Mouse (Mus musculus) layer of hippocampus, adult 18-20 months (tissue): Measurements from ENCODE around the gene Filip1. TPM values are rescaled to one million over a fixed set of nuclear protein-coding genes. Genes with fewer than 3 reads are reported as not detected.
A peak's percentile ranks its signal among the peaks of the same experiment; 100 is the strongest.

Experiments
- DNase-seq, 2 experiments: peaks; one replicate each; pipeline ENCODE4 v3.0.0; 2022; ENCODE audit warnings: low spot score in 2 of 2
- total RNA-seq, 2 experiments: library from RNA; stranded (reverse); gene quantifications; 2 replicates each; pipeline ENCODE4 v1.2.3; 2021

The Filip1 gene
- total RNA-seq, 2 experiments from 2014 or later: 10.6 to 13.1 TPM

DNA sequence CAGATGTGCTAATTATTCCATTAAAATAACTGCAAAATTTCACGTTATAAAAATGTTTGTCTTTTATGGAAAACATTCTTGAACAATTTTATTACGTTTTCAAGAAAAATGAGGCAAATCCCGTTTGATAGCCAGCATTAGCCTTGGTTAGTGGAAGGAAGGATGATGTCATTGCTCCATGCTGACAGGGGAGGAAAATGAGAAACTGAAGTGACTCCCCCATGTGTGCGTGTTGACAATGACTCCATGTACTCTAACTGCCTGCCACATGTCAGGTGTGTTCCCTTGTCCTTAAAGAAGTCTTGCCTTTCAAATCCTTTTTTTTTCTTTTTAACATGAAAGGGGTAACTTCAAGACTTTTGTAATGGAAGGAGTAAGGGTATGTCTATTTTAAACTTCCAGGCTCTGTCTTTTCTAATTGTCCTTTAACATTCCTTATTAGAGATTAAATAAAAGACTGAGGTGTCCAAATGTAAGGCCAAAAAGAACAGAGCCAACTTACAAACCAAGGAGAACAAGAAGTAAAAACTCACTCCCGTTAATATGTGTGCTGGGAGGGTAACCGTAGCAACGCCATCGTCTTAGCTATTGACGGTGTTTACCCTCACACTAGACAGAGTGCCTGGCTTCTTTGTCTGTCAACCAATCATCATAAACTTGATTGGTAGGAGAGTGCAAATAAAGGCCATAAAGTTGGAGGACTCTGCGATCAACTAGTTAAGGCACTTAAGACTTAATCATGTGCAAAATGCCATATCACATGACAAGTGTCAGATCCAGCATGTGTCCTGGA is 94.1 kb downstream of the Filip1 start:
- DNase-seq: no peak

DNA sequence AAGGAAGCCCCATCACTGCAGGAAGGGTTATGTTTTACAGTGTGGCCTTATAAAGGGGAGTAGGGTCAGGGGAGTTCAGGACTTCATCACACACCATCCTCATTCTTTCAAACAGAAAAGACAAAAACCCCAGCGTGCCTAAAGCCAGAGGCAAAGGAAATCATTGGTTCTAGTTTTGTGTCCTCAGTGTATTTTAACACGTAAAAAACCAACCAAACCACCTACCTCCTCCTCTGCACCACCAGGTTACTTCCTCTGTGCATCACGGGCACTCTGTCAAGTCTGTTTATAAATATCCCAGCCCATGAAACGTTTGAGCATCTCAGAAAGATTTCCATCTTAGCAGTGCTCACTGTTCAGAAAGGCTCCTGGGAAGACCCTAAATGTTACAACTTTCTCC is 98.4 kb downstream of the Filip1 start:
- no peak for DNase-seq

DNA sequence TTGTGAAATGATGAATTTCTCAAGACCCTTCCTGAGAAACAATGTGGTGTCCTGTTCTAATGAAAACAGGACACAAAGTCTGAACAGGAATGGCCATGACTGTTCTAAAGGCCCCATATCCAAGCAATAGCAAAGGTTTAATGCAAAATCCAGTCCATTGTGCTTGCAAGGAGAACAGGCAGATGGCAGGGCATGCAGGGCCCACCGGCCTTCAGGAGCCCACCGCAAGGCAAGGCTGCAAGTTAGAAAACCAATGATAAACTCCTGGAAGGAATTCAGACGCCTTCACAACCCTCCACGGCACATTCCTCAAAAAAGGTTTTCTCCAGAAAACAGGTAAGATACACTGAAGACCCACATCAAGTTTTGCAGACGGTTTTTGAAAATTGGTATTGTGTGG is 99.7 kb downstream of the Filip1 start:
- no peak for DNase-seq

DNA sequence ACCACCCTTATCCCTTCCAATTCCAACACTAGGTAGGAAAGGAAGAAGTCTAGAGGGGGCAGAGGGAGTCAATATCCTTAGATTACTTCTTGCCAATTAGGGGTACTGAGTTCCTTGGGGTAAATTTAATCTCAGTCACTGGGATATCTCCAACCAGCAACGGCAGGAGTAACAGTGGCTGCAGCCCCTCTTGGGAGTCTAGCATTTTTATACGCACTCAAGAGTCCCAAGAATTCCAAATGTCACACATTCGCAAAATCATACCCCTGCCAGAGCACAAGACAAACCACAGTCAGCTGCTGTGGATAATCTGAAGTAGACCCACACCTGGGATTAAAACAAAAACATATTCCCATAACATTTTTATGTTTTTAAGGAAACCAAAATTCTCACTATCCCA is 102.5 kb downstream of the Filip1 start:
- no peak for DNase-seq

DNA sequence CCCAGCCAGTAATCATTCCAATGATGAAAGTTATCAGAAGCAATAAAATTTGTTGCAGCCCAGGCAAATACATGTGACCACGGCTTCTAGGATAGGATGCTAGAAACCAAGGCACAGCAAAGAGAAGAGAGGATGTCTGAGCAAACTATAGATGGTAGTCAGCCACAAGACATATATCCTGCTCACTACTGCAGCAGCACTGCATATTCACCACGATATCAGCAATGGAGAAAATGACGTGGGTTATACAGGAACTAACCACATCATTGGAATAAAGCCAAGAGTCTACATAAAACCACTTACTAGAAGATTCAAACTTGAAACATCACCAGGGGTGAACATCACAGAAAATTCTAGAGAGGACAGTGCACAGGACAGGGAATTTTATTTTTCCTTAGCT is 113.8 kb downstream of the Filip1 start:
- no peak for DNase-seq

DNA sequence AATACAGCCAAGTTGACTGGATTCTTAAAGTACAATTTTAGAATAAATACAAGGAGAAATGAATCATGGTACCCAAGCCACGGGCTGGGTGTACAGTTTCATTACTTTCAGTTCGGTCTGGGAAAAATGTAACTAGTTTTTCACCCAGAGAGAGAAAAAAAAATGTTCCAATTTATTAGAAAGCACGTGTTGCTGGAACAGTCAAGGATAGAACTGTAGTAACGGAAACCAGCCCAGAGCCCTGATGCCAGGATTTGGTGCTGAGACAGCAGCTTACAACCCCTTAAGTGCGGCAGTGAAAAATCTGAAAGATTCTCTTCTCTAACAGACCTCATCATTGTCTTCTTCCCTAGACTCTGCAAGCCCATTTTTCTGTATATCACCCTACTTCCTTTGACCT is 118.0 kb downstream of the Filip1 start:
- no peak for DNase-seq

DNA sequence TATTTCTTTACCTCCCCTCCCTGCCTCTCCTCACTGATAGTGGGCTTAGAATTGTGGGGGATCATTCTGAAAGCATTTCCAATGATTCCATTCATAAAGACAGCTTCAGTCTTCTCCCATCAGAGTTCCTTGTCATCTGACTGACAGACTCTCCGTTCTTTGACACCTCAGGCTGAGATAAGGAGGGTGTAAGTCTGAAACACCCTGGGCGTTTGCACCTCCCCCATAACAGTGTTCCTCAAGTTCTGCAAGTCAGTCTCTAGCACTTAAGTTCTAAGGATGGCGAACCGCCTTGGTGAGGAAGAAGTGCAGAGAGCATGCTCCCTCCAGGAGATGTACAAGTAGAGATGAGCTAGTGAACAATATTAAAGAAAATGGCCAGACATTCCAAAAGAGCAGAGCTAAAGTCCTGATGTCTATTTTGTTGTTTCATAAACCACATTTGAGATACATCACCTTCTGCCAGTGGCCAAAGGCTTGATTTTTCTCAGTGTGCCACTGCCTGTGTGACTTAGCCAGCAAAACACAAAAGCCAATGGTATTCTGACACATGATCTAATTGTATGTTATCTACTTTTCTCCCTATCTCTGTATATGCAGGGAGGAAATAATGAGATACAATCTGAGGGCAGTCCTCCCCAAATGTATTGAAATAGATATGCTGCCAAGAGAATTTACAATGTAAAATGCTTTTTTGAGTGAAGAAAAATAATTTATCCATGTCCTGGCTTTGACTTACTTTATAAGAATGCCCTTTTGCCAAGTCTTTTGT is 118.6 kb downstream of the Filip1 start:
- no peak for DNase-seq

DNA sequence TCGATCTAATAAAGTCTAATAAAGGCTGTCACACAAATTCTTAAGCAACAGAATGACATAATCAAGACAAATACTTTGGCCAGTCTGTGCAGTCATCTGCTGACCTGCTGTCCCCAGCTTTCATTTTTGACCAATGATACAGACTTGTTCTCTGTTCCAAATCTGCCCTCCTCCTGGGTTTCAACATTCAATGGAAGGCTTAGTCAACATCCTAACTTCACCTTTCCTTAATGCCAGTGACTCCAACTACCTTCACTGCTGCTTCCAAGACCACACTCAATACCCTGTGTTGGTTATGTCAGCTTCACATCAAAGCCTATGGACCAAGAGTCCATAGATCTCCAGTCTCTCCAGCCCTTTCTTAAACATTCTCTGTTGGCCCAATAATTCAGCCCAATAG is 120.5 kb downstream of the Filip1 start:
- DNase-seq: no peak

DNA sequence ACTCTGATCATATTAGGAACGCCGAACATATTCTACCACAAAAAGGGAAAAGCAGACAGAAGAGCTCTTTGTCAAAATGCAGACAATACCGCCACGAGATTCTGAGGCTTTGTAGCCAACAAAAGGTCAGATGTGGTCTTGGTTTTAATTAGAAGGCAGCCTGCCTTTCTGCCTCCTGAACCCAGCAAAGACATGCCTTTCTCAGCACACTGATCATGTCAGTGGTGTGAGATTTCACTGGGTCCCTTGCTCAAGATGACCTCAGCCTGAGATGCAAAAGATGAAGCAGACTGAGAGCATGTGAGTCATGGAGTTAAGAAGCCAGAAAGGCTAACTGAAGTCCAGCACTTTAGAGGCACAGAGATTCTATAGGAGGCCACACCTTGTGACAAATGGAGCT is 122.2 kb downstream of the Filip1 start:
- no peak for DNase-seq

DNA sequence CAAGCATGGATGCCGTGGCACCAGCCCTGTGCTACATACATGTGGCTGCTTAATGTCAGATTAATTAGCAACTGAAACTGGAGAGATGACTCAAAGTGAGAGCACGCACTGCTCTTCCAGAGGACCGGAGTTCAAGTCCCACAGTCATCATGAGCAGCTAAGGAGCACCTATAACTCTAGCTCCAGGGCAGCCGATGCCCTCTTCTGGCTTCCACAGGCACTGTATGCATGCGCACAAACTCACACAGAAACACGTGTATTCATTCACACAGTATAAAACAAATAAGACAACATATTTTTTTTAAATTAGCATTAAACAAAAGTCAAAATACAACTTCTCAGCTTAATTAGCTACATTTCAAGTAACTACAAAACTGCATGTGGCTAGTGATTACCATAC is 123.5 kb downstream of the Filip1 start:
- no peak for DNase-seq

DNA sequence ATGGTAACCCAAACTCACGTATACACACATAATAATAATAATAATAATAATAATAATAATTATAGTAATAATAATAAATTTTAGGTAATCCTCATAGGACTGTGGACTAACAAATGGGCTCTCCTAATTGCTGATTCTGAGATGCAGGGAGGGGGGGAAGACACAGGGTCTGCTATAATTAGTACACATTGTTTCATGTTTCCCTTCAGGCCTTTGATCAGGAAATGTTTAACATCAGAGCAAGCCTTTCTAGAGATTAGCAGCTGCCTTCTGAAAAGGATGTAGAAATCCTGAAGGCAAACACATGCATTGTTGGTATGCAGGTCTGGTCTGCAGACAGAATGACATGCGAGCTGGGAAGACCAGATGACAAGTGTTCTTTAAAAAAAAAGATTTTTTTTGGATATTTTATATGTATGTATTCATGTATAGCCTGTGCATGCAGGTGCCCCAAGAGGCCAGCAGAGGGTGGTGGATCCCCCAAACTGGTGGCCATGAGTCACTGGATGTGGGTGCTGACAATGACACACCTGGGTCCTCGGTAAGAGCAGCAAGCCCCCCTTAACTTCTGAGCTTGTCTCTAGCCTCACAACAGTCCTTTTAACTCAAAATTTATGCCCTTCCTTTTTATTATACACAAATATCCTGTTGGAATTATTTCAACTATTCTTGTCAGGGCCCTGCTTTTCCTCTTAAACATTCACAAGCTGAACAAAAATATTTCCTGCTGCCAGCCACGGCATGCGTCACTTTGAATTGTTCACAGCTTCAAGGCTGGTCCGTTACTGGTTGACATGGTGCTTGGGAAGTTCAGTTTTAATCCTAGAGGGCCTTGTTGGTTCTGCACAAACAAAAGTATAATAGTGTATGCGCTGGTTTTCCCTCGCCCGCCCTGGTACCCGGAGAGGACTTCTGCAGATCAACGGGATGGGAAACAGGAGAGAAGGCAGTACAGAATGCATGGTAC is 127.1 kb downstream of the Filip1 start:
- DNase-seq: no peak

DNA sequence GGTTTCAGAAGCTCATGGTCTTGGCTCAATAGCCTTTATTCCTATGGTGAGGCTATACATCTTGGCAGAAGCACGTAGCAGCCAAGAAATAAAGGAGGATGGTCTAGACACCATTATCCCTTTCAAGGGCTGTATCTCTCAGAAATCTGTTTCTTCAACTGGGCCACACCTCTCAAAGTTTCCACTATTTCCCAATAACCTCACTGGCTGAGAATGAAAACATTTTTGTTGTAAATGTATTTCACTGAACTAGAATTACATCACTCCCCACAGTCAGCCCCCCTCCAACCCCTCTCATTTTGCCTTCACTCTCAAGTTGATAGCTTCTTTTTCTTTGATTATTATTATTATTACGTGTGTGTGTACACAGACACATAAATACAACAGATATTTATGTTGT is 129.5 kb downstream of the Filip1 start:
- no peak for DNase-seq

DNA sequence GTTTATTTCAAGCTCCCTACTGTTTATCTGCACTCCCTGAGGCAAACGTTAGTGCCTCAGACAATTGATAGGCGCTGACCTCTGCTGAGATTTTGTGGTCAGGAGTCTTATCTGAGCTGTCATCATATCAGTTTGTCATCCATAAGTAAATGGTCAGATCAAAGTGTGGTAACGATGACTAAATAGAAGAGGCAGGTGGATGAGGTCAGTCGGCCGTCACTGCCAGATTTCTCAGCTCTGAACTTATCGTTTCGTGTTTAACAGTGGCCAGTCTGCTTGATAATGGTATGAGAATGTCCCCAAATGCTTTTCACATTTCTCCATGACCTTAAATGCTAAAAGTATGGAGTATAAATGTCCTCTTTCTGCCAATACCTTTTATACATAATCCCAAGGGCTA is 132.6 kb downstream of the Filip1 start:
- no peak for DNase-seq

DNA sequence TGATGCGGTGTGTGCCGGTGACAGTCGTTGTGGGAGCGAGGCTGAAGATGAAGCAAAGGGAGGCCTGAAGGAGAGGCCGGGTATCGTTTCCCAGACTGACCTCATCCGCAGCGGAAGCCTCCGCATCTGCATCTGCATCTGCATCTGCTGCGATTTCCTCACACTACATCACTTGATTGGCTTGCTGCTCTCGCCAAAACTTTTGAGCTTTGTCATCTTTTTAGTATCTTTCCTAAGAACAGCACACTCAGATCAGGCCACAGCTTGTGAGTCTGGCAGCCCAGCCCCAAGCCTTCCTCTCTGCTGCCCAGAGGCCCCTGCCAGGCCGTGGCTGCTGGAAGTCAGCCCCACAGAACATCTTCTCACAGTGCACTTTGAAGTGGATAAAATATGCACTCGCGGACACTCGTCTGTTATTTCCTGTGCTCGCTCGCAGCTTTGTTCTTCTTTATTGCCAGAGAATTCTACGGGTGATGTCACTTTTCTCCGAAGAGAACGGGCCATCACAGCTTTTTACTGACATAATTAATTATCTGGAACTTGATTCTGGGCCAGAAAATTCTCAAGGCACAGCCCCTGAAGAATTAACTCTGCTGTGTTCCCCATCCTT is 137.0 kb downstream of the Filip1 start:
- peak in 1 of 2 experiments; percentile 19 for DNase-seq

DNA sequence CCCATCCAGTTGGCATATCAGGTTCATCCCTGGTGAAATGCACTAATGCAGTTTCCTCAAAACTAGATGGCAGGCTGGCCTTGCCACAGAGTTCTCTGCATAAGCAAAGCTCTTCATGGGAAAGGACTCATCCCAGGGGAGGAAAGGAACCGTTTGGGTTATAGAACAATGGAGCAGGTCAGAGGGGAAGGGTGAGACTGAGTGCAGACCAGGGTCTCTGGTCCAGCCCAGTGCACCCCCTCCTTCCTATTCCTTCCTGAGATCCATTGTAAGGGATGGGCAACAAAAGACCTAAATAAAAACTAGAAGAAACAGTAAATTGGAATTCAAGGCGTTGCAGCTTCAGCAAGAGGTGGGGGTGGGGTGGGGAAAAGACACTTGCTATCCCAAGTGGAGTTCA is 140.1 kb downstream of the Filip1 start:
- no peak for DNase-seq

DNA sequence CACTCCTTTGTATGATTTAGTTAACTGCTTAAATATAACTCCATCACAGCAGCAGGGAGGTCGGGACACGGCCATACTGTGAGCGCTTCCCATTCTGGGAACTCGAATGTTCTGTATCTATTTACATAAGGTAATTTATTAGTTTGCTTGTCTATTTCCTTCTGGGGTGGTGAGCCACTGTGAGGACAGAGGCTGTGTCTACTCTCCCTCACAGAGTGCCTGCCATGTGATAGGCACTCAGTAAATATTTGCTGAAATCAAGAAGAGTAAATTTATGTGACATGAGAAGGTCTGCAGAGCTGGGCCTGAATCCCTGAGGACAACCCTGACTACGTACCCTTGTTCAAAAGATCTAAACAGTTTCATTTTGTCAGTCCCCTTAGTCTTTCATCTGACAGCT is 143.1 kb downstream of the Filip1 start:
- no peak for DNase-seq

DNA sequence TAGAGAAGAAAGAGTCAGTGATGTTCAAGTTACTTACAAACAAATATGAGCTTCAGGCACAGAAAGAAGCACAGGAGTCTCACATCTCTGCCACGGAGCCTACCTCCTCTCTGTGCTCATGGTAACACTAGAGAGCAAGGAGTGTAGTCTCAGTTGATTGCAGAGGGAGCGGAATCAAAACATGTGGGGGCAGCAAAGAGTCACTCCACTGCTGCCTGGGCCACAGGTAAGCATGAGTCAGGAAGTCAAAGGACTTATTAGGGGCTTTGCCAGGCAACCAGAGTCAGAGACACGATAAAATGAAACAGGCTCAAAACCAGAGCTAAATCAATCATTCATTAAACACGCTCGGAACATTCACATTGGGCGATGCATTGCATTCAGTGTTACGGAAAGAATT is 146.7 kb downstream of the Filip1 start:
- no peak for DNase-seq

DNA sequence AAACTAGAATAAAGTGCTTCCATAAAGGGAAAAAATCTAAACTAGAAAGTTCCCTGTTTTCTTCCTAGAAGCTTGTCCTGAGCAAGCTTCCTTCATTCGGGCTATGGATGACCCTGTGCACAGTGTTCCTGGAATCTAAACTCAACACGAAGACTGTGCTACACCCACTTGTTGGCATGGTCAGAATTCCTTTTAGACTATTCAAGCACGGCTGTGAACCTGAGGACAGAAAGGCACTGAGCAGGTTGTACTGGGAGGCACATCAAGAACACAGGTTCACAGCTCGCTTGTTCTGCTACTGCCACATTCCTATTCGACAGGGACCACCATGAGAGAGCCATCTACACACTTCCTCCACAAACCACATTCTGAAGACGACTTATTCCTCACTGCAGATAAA is 150.1 kb downstream of the Filip1 start:
- no peak for DNase-seq

DNA sequence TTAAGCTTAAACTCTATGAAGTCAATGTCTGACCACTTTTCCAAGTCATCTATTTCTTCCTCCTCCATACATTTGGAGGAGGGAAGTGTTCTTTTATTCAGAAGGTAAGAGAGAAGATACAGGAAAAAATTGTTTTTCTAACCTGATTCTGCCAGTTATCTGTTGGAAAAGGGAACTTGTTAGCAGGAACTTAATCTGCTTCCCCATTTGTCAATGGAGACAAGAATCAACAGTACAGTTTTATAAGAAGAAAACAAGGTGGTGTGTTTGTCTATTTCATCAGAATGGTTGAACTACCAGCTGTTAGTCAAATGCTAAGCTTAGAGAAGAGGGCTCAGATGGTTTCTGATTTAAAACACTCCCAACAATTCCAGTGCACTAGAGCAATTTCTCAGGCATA is 165.6 kb downstream of the Filip1 start:
- no peak for DNase-seq

DNA sequence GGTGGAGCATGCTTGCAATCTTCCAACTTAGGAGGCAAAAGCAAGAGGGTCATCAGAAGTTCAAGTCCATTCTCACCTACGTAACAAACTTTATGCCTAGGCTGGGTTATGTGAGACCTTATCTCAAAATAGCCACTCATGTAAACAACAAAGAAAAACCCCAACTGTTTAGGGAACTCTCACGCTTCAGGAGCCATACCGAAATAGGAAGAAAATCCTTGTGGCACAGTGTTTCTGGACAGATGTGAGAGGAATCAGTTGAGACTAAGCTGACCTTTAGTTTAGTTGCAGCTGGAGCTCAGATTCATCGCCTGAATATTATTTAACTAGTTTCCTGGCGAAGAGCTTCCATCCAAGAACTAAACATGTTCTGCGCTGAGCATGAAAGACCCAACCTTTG is 170.0 kb downstream of the Filip1 start:
- DNase-seq: no peak

DNA sequence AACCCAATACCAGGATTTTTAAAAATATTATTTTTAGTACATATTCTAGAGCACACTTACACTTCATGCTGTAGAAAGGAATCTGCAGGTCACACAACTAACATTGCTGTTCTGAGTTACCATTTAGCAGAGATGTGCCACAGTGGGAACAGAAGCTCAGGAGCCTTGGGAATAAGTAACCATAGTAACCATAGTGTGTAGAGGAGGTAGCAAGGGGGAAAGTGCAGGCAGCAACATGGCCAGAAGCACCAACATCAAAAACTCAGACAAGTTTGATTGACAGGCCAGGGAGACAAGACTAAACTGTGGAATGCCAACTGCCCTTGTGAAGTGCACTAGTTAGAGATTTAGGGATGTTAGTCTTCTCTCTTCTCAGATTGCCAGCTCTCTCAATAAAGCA is 170.6 kb downstream of the Filip1 start:
- DNase-seq: no peak
